Mouse (Mus musculus) heart, adult 2 months (tissue): Measurements from ENCODE around the gene Sema3f.

ENCODE experiments used
- CTCF ChIP-seq: fragments of 200-600 bp; IDR thresholded peaks from 2 replicates; pipeline ENCODE4 v1.8.1; 2022; ENCODE audit warnings: antibody characterized with exemption, mild to moderate bottlenecking, moderate library complexity
- EP300 ChIP-seq: fragments of 200-500 bp; IDR thresholded peaks from 2 replicates; pipeline ENCODE4 v1.6.1; 2011; ENCODE audit warnings: low read depth, low read length, control low read depth; ENCODE audit not compliant: insufficient read depth
- POLR2A ChIP-seq: fragments of 200-500 bp; IDR thresholded peaks from 2 replicates; pipeline ENCODE4 v1.6.1; 2011; ENCODE audit warnings: mild to moderate bottlenecking, low read depth, low read length, control low read depth; ENCODE audit not compliant: insufficient read depth

DNA sequence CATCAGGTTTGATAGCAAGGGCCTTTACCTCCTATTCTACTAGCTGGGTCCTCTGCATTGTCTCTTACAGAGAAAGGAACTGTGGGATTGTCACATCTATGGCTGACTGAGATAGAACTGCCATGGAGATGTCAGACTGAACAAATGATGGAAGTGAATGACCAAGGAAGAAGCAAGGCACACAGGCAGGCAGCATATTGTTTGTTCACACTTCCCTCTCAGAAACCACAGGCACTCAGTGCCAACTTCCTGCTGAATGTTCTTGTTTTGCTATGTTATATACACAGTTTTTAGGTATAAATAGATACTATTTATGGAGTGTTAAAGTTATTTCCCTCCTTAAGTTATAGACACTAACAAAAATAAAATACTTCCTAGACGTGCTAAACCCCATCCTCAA lies 37.0 kb upstream of the Sema3f start:
- TF ChIP-seq POLR2A (no peak), CTCF (no peak), EP300 (no peak)
